Mouse (Mus musculus) midbrain, embryonic 14.5 days (tissue): ENCODE data around the gene Stk31. TPM values are rescaled to one million over a fixed set of nuclear protein-coding genes. Genes with fewer than 3 reads are reported as not detected.

Source experiments
- ATAC-seq: fragments of 200-750 bp; cut with Nextera tagmentation; 2 replicates; pipeline ENCODE4 v1.8.0; 2017; ENCODE audit warnings: moderate number of reproducible peaks, moderate library complexity; ENCODE audit not compliant: low FRiP score, low TSS enrichment
- DNase-seq: peaks from one replicate; pipeline ENCODE4 v3.0.0-alpha.2; 2015
- H3K27ac ChIP-seq: fragments of 300-500 bp; sonication (generic); replicated peaks from 2 replicates; pipeline ENCODE4 v1.5.1; 2014; ENCODE audit warnings: mild to moderate bottlenecking, low read depth, low read length, moderate library complexity
- H3K27me3 ChIP-seq: fragments of 300-500 bp; sonication (generic); 2 replicates; pipeline ENCODE4 v1.6.1; 2014; ENCODE audit warnings: low read length, control low read depth, mixed read lengths; ENCODE audit not compliant: control insufficient read depth, insufficient read depth
- H3K36me3 ChIP-seq: fragments of 300-500 bp; sonication (generic); 2 replicates; pipeline ENCODE4 v1.6.1; 2014; ENCODE audit warnings: low read length, control low read depth; ENCODE audit not compliant: control insufficient read depth, insufficient read depth
- H3K4me1 ChIP-seq: fragments of 300-500 bp; sonication (generic); 2 replicates; pipeline ENCODE4 v1.6.1; 2014; ENCODE audit warnings: mild to moderate bottlenecking, antibody characterized with exemption, low read length, control low read depth; ENCODE audit not compliant: control insufficient read depth, insufficient read depth
- H3K4me2 ChIP-seq: fragments of 300-500 bp; sonication (generic); 2 replicates; pipeline ENCODE4 v1.6.1; 2014; ENCODE audit warnings: mild to moderate bottlenecking, low read length, moderate library complexity
- H3K4me3 ChIP-seq: fragments of 300-500 bp; sonication (generic); replicated peaks from 2 replicates; pipeline ENCODE4 v1.5.1; 2014; ENCODE audit warnings: low read depth, low read length
- H3K9ac ChIP-seq: fragments of 300-500 bp; sonication (generic); replicated peaks from 2 replicates; pipeline ENCODE4 v1.6.1; 2014; ENCODE audit warnings: mild to moderate bottlenecking, low read length, moderate library complexity
- H3K9me3 ChIP-seq: fragments of 300-500 bp; sonication (generic); 2 replicates; pipeline ENCODE4 v1.6.1; 2016; ENCODE audit warnings: low read length, control low read depth, mixed read lengths; ENCODE audit not compliant: control insufficient read depth
- whole genome bisulfite sequencing: fragments of 180-500 bp; shearing (Covaris S2); extraction: QIAGEN DNeasy Blood & Tissue Kit; methylation state at CpG from one replicate; pipeline ENCODE4 v1.1.7; 2014; 5-methylcytosine and 5-hydroxymethylcytosine counted together
- polyA plus RNA-seq: library from polyadenylated mRNA; unstranded; fragments of >200 nt; fragmentation: Nextera tagmentation; extraction: Ambion mirVana; gene quantifications from 2 replicates; pipeline ENCODE4 v1.2.1, GENCODE M21; 2014

Stk31 gene
- polyA plus RNA-seq, 1 experiment from 2014 or later = not detected

- H3K4me2 ChIP-seq = no peak overlapping the region
- ATAC-seq (no peak), DNase-seq (no peak)
- H3K27ac ChIP-seq = no peak overlapping the region
- H3K9me3 ChIP-seq = no peaks in the 10 kb centered on the region
- no peak overlapping the region for H3K4me3 ChIP-seq
- no peak overlapping the region for H3K9ac ChIP-seq
- no peaks in the 10 kb centered on the region for H3K27me3 ChIP-seq
- H3K4me1 ChIP-seq = no peaks in the 10 kb centered on the region
- H3K36me3 ChIP-seq = no peaks in the 10 kb centered on the region
- WGBS = 99% methylated on average over 2 of the region's 2 CpGs
These were observed 87.8 kb downstream of the Stk31 start for GRCm38 (mm10) chr6:49483205-49483604.

- no peak overlapping the region for H3K4me2 ChIP-seq
- H3K9me3 ChIP-seq = no peaks in the 10 kb centered on the region
- ATAC-seq = no peak
- H3K4me3 ChIP-seq = no peak overlapping the region
- no peaks in the 10 kb centered on the region for H3K36me3 ChIP-seq
- no peak overlapping the region for H3K27ac ChIP-seq
- no peaks in the 10 kb centered on the region for H3K4me1 ChIP-seq
- H3K9ac ChIP-seq = no peak overlapping the region
- DNase-seq = no peak
- H3K27me3 ChIP-seq = no peaks in the 10 kb centered on the region
- WGBS = 93% methylated on average over 10 of the region's 10 CpGs
These were observed 96.1 kb downstream of the Stk31 start for GRCm38 (mm10) chr6:49491526-49491925.

GRCm38 (mm10) chr6:49519053-49519452 lies 123.6 kb downstream of the Stk31 start:
- WGBS = 5% methylated on average over 6 of the region's 6 CpGs
- DNase-seq (peak; percentile 87), ATAC-seq (no peak)
- Histone ChIP-seq H3K4me2 (0 out of 2 replicates have a peak overlapping the region, but pooled peaks have one; percentile 17), H3K4me3 (no peak overlapping the region), H3K27me3 (no peaks in the 10 kb centered on the region), H3K4me1 (no peaks in the 10 kb centered on the region), H3K36me3 (no peaks in the 10 kb centered on the region), H3K27ac (no peak overlapping the region), H3K9ac (no peak overlapping the region), H3K9me3 (no peaks in the 10 kb centered on the region)

Other genes with a start within 250 kb of the Stk31 start
- gene Igf2bp3, start 180.6 kb upstream of the Stk31 start, polyA plus RNA-seq = 24.7 and 39.2 TPM in 2 replicates
- 58.0 and 105 TPM in 2 replicates for gene Tra2a, start 131.6 kb upstream of the Stk31 start, polyA plus RNA-seq
- 10.1 and 11.0 TPM in 2 replicates for gene Ccdc126, start 76.3 kb upstream of the Stk31 start, polyA plus RNA-seq
- gene Fam221a, start 27.9 kb upstream of the Stk31 start, polyA plus RNA-seq = 2.6 and 3.4 TPM in 2 replicates